Mouse (Mus musculus): ENCODE results near the gene Clca4a. TPM values are rescaled to one million over a fixed set of nuclear protein-coding genes. Genes with fewer than 3 reads are reported as not detected.

Clca4a gene
- not detected in 2 replicates for polyA plus RNA-seq (2012; ENCODE audit: insufficient read depth, insufficient read length, missing spikeins)

- Histone ChIP-seq H3K27ac (ENCODE audit: insufficient read depth, low read depth, low read length) (no peak within 1 kb of the TSS), H3K4me3 (ENCODE audit: insufficient read depth, low read length) (no peak within 1 kb of the TSS), H3K4me1 (ENCODE audit: control insufficient read depth, insufficient read depth, low read length) (peaks cover 4% of the 10 kb centered on the region)
- TF ChIP-seq CTCF (IDR thresholded peaks at IDR 0.05; ENCODE audit: low read depth, low read length) (no peak), POLR2A (IDR thresholded peaks at IDR 0.05; ENCODE audit: borderline replicate concordance, low read depth, low read length) (no peak)
These were observed at the start of gene Clca4a for GRCm38 (mm10) chr3:144974945-144975344. TSS of gene Clca4a (minus strand) at chr3:144975045.

- Histone ChIP-seq H3K4me3 (ENCODE audit: insufficient read depth, low read length) (no peak overlapping the region), H3K27ac (ENCODE audit: insufficient read depth, low read depth, low read length) (no peak overlapping the region), H3K4me1 (ENCODE audit: control insufficient read depth, insufficient read depth, low read length) (no peaks in the 10 kb centered on the region)
- no peak for TF ChIP-seq POLR2A (IDR thresholded peaks at IDR 0.05; ENCODE audit: borderline replicate concordance, low read depth, low read length)
- TF ChIP-seq CTCF (IDR thresholded peaks at IDR 0.05; ENCODE audit: low read depth, low read length): no peak
These were observed 43.0 kb upstream of the Clca4a start for GRCm38 (mm10) chr3:145017807-145018206.

- Histone ChIP-seq H3K4me1 (ENCODE audit: control insufficient read depth, insufficient read depth, low read length) (no peaks in the 10 kb centered on the region), H3K4me3 (ENCODE audit: insufficient read depth, low read length) (no peak overlapping the region), H3K27ac (ENCODE audit: insufficient read depth, low read depth, low read length) (no peak overlapping the region)
- TF ChIP-seq CTCF (IDR thresholded peaks at IDR 0.05; ENCODE audit: low read depth, low read length): no peak
- no peak for TF ChIP-seq POLR2A (IDR thresholded peaks at IDR 0.05; ENCODE audit: borderline replicate concordance, low read depth, low read length)
These were observed 29.6 kb upstream of the Clca4a start for GRCm38 (mm10) chr3:145004422-145004821.

- H3K4me1 ChIP-seq (ENCODE audit: control insufficient read depth, insufficient read depth, low read length): no peaks in the 10 kb centered on the region
- H3K27ac ChIP-seq (ENCODE audit: insufficient read depth, low read depth, low read length): no peak overlapping the region
- no peak for TF ChIP-seq CTCF (IDR thresholded peaks at IDR 0.05; ENCODE audit: low read depth, low read length)
- TF ChIP-seq POLR2A (IDR thresholded peaks at IDR 0.05; ENCODE audit: borderline replicate concordance, low read depth, low read length): no peak
- no peak overlapping the region for H3K4me3 ChIP-seq (ENCODE audit: insufficient read depth, low read length)
These were observed 26.1 kb upstream of the Clca4a start for GRCm38 (mm10) chr3:145000912-145001311.

- H3K4me1 ChIP-seq (ENCODE audit: control insufficient read depth, insufficient read depth, low read length): no peaks in the 10 kb centered on the region
- no peak overlapping the region for H3K27ac ChIP-seq (ENCODE audit: insufficient read depth, low read depth, low read length)
- H3K4me3 ChIP-seq (ENCODE audit: insufficient read depth, low read length): no peak overlapping the region
- TF ChIP-seq POLR2A (IDR thresholded peaks at IDR 0.05; ENCODE audit: borderline replicate concordance, low read depth, low read length) (no peak), CTCF (IDR thresholded peaks at IDR 0.05; ENCODE audit: low read depth, low read length) (no peak)
These were observed 18.2 kb upstream of the Clca4a start for GRCm38 (mm10) chr3:144993055-144993454.

GRCm38 (mm10) chr3:144992618-144993017, 17.8 kb upstream of the Clca4a start:
- H3K4me1 ChIP-seq (ENCODE audit: control insufficient read depth, insufficient read depth, low read length): no peaks in the 10 kb centered on the region
- H3K27ac ChIP-seq (ENCODE audit: insufficient read depth, low read depth, low read length): no peak overlapping the region
- TF ChIP-seq POLR2A (IDR thresholded peaks at IDR 0.05; ENCODE audit: borderline replicate concordance, low read depth, low read length): no peak
- H3K4me3 ChIP-seq (ENCODE audit: insufficient read depth, low read length): no peak overlapping the region

GRCm38 (mm10) chr3:144985890-144986289, 11.0 kb upstream of the Clca4a start:
- TF ChIP-seq CTCF (IDR thresholded peaks at IDR 0.05; ENCODE audit: low read depth, low read length): no peak
- TF ChIP-seq POLR2A (IDR thresholded peaks at IDR 0.05; ENCODE audit: borderline replicate concordance, low read depth, low read length): no peak
- no peak overlapping the region for H3K27ac ChIP-seq (ENCODE audit: insufficient read depth, low read depth, low read length)
- H3K4me3 ChIP-seq (ENCODE audit: insufficient read depth, low read length): no peak overlapping the region
- peaks cover 14% of the 10 kb centered on the region for H3K4me1 ChIP-seq (ENCODE audit: control insufficient read depth, insufficient read depth, low read length)

- TF ChIP-seq CTCF (IDR thresholded peaks at IDR 0.05; ENCODE audit: low read depth, low read length): no peak
- no peak for TF ChIP-seq POLR2A (IDR thresholded peaks at IDR 0.05; ENCODE audit: borderline replicate concordance, low read depth, low read length)
- no peak overlapping the region for H3K4me3 ChIP-seq (ENCODE audit: insufficient read depth, low read length)
- no peak overlapping the region for H3K27ac ChIP-seq (ENCODE audit: insufficient read depth, low read depth, low read length)
- peaks cover 16% of the 10 kb centered on the region for H3K4me1 ChIP-seq (ENCODE audit: control insufficient read depth, insufficient read depth, low read length)
These were observed 5.7 kb upstream of the Clca4a start for GRCm38 (mm10) chr3:144980551-144980950.

- no peak for TF ChIP-seq CTCF (IDR thresholded peaks at IDR 0.05; ENCODE audit: low read depth, low read length)
- TF ChIP-seq POLR2A (IDR thresholded peaks at IDR 0.05; ENCODE audit: borderline replicate concordance, low read depth, low read length): no peak
- no peak overlapping the region for H3K4me3 ChIP-seq (ENCODE audit: insufficient read depth, low read length)
- H3K4me1 ChIP-seq (ENCODE audit: control insufficient read depth, insufficient read depth, low read length): peaks cover 16% of the 10 kb centered on the region
- no peak overlapping the region for H3K27ac ChIP-seq (ENCODE audit: insufficient read depth, low read depth, low read length)
These were observed 2.8 kb upstream of the Clca4a start for GRCm38 (mm10) chr3:144977631-144978030.

- peaks cover 7% of the 10 kb centered on the region for H3K4me1 ChIP-seq (ENCODE audit: control insufficient read depth, insufficient read depth, low read length)
- no peak overlapping the region for H3K27ac ChIP-seq (ENCODE audit: insufficient read depth, low read depth, low read length)
- no peak overlapping the region for H3K4me3 ChIP-seq (ENCODE audit: insufficient read depth, low read length)
- no peak for TF ChIP-seq CTCF (IDR thresholded peaks at IDR 0.05; ENCODE audit: low read depth, low read length)
- TF ChIP-seq POLR2A (IDR thresholded peaks at IDR 0.05; ENCODE audit: borderline replicate concordance, low read depth, low read length): no peak
These were observed 1.2 kb upstream of the Clca4a start for GRCm38 (mm10) chr3:144976091-144976490.

All from bone marrow macrophage, adult 2 months (primary cell).